Mouse (Mus musculus) bone marrow, adult 2 months (tissue): Measurements from ENCODE around the gene Plekhg3.

Experiments used
- CTCF ChIP-seq: fragments of 200-500 bp; IDR thresholded peaks from 2 replicates; pipeline ENCODE4 v1.5.1; 2011; ENCODE audit warnings: low read length, control low read depth; ENCODE audit not compliant: control insufficient read depth, insufficient read depth
- POLR2A ChIP-seq: fragments of 200-500 bp; IDR thresholded peaks from 2 replicates; pipeline ENCODE4 v1.6.1; 2011; ENCODE audit warnings: low read depth, mild to moderate bottlenecking, control low read depth, low read length, borderline replicate concordance; ENCODE audit not compliant: control insufficient read depth

- no peak for TF ChIP-seq CTCF
- TF ChIP-seq POLR2A = no peak
Measured at GRCm38 (mm10) chr12:76500896-76501295, 29.8 kb upstream of the Plekhg3 start.
